Mouse (Mus musculus) c-Kit-positive CD71-positive TER-119-positive erythroid progenitor cells, embryonic 14.5 days (primary cell): ENCODE measurements around the gene Oit3.
A peak's percentile ranks its signal among the peaks of the same experiment; 100 is the strongest.
"Not testable (repeated sequence)": the region's sequence is repeated elsewhere in the genome, so short reads cannot be mapped to it uniquely, and the experiment has no call there.

Experiments
- DNase-seq: peaks from one replicate; pipeline ENCODE4 v3.0.0-alpha.2; 2013; ENCODE audit warnings: low spot score

Gene Oit3

GRCm38 (mm10) chr10:59429448-59430135 is 12.0 kb downstream of the Oit3 start:
- DNase-seq: no peak

DNA sequence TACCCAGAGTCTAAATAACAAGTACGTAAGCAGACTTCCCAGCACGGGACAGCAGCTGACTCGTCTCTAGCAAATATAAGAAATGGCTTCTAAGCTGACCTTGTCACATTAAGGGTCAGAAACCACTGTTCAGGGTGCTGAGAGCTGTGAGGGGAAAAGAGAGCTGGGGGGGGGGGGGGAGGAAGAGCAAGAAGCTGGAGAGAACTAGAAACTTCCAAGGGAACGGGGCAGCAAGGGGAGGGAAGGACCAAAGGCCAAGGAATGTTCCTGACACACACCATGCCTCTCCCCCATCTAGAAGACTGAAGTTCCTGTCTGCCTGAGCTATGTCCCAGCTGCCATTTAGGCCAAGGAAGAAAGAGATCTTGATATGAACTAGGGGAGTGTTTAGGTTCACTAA is 15.2 kb downstream of the Oit3 start:
- no peak for DNase-seq

- no peak for DNase-seq
These were observed 16.2 kb downstream of the Oit3 start for GRCm38 (mm10) chr10:59425369-59425768.

DNA sequence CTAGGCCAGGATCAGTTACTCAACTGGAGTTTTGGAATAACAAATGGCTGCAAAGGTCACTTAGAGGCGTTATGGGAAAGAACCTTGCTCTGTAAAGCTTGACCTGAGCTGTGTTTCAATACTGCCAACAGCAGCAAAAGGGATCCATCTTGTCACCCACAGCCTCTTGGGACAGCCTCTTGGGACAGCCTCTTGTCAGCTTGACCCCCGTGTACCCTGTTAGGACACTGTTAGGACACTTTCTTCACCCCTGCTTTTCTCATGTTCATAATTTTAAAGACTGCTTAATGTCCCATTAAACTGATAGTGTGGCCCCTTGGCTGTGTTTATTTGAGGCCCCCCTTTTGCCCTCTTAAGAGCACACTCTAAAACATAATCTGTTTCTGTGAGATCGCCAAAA is 17.1 kb downstream of the Oit3 start:
- DNase-seq: no peak

GRCm38 (mm10) chr10:59419516-59419915 is 22.1 kb downstream of the Oit3 start:
- no peak for DNase-seq

DNA sequence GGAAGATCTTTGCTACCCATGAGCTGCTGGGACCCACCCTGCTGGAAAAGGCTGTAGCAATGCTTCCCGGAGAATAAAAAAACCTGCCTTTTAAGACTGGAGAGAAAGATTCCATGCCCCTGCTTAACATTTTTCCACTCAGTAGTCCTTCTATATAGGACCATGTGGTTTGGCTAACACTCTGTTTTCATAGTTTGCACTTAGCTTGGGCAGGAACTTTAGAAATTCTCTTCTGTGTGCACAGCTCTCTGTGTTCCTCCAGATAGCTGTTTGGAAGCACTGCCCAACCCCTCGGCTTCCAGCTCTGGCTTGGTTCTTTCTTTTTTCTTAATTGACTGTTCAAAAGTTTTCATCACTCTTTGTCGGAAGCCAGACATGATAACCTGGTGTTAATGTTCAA is 25.0 kb downstream of the Oit3 start:
- no peak for DNase-seq

DNA sequence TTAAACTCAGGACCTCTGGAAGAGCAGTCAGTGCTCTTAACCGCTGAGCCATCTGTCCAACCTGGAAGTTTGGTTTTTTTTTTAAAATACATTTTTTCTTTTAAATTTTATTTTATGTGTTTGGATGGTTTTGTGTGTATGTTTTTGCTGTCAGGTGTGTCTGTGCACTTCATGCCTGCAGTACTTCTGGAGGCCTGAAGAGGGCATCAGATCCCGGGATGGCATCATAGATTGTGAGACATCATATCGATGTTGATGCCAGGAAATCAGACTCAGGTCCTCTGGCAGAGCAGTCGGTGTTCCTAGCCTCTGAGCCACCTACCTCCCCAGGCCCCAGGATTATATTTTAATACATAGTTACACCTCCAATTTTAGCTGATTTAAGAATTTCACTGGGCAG is 27.9 kb downstream of the Oit3 start:
- no peak for DNase-seq

GRCm38 (mm10) chr10:59410264-59410663 is 31.3 kb downstream of the Oit3 start:
- no peak for DNase-seq

DNA sequence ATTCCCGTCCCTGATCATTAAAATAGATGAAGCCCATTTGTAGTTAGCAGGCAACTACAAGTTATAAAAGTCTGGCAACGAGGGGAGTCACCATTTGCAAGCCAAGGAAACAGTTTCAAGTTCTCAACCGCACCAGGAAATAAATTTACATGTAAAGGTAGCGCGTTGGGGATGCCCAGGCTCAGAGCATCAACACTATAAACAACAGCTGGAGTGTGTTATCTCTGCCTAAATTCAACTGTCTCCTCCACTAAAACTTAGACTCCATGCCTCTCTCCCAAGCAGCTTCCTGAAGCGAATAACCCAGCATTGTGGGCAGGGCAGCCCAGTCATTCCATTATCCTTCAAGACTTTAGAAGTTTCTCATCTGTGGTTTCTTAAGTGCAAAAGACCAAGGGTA is 33.1 kb downstream of the Oit3 start:
- DNase-seq: no peak

- DNase-seq: no peak
These were observed 37.8 kb downstream of the Oit3 start for GRCm38 (mm10) chr10:59403793-59404149.

- DNase-seq: no peak
These were observed 38.4 kb downstream of the Oit3 start, which contains the start of gene Pla2g12b for GRCm38 (mm10) chr10:59402899-59403792. Gene Pla2g12b, plus strand, starts transcription at chr10:59403660.

DNA sequence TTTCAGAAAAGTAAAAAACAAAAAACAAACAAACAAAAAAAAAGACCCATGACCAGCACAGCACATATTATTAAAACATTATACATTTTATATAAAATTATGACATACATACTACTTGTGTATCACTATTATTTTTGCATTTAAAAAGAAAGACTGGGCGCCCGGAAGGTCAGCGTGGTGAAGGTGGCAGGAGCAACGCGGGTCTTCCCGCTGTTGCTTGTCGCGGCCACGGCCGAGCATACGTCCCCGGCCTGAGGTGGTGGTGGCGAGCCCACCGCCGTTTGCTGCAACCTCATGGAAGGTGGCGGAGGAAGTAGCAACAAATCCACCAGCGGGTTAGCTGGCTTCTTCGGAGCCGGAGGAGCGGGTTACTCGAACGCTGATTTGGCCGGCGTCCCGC is 46.1 kb downstream of the Oit3 start, which contains the start of gene Gm10273:
Gene Gm10273 (plus strand): TSS at position 172 of the 400 bp plus-strand sequence.
- DNase-seq: not testable (repeated sequence)

- DNase-seq: no peak
These were observed 49.7 kb downstream of the Oit3 start for GRCm38 (mm10) chr10:59391907-59392306.

- no peak for DNase-seq
These were observed 51.9 kb downstream of the Oit3 start for GRCm38 (mm10) chr10:59389652-59390051.

DNA sequence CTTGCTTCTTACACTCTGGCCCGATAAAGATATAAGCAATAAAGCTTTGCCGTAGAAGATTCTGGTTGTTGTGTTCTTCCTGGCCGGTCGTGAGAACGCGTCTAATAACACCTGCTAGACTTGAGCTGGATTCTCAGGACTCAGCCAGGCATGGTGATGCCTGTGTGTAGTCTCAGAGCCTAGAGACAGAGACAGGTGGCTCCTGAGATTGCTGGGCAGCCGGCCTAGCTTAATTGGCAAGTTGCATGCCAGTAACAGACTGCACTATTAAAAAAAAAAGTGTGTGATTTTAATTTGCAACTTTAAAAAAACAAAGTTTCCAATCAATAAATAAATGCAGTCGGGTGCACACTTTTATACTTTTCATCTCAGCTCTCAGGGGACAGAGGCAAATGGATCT is 54.6 kb downstream of the Oit3 start:
- DNase-seq: no peak

DNA sequence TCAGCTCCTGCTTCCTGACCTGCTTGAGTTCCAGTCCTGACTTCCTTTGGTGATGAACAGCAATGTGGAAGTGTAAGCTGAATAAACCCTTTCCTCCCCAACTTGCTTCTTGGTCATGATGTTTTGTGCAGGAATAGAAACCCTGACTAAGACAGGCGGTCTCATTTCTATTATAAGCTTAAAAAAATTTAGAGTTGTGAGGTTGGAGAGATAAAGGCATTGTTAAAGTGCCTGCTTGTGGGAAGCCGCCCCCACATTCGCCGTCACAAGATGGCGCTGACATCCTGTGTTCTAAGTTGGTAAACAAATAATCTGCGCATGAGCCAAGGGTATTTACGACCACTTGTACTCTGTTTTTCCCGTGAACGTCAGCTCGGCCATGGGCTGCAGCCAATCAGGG is 60.0 kb downstream of the Oit3 start:
- peak; percentile 38 for DNase-seq

DNA sequence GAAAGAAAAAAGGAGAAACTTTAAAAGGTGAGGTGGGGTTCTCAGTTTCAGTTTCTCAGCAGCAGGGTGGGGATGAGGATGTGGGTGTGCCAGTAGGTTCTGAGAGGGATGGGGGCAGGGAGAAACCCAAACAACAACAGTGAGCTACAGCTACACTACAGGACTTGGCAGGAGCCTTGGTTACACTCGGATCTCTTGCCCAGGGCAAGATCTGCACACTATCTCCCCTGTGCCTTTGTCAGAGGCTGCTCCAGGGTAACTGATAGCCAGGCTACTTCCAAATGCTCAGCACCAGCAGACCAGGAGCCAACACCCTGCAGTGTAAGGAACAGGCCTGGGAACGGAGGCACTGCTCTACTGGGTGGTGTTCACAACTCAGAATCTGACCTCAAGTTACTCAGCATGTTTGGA is 61.2 kb downstream of the Oit3 start:
- peak; percentile 39 for DNase-seq

DNA sequence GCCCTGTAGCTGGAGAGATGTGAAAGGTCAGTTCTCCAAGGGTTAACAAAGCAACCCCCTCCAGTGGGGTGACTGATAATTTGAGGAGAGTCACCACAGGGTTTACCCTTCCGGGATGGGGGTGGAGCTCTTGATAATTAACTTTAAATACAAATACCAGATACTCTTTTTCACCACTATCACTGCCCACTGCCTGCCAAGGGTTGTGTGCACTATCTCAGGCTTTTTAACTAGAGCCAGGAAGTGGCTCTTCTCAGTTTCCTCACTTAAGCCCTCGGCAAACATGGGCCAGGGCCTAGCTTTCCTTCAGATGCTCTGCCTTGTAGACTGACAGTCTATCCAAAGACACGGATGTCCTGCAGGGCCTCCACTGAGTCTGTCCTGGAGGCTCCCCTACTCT is 61.7 kb downstream of the Oit3 start:
- no peak for DNase-seq

- no peak for DNase-seq
These were observed 62.9 kb downstream of the Oit3 start for GRCm38 (mm10) chr10:59378728-59379127.

DNA sequence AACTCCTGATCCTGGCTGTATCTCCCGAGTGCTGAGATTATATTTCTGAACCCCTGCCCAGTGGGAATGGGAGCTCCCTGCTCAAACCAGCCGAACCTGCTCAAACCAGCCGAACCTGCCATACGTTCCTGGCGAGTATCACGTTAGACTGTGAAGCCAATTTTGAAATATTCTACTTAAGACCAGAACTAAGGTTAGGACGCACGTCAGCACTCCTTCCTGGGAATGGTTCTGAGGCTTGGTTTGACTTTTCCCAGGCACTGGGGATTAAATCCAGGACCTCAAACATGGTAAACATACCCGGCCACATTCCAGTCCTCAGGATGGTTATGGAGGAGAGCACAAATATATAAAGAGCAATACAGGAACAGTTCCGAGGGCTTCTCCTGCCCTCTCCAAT is 63.7 kb downstream of the Oit3 start:
- no peak for DNase-seq
